Mouse (Mus musculus) hindbrain, postnatal 0 days (tissue): ENCODE measurements around the gene Wdr90. TPM values are rescaled to one million over a fixed set of nuclear protein-coding genes. Genes with fewer than 3 reads are reported as not detected.

Experiments
- ATAC-seq: fragments of 200-750 bp; cut with Nextera tagmentation; 2 replicates; pipeline ENCODE4 v1.8.0; 2017; ENCODE audit warnings: mild to moderate bottlenecking, moderate TSS enrichment, moderate library complexity
- DNase-seq: peaks from one replicate; pipeline ENCODE4 v3.0.0-alpha.2; 2015; ENCODE audit warnings: low spot score
- H3K27ac ChIP-seq: fragments of 300-500 bp; sonication (generic); 2 replicates; pipeline ENCODE4 v1.5.1; 2014; ENCODE audit warnings: mild to moderate bottlenecking
- H3K27me3 ChIP-seq: fragments of 300-500 bp; sonication (generic); 2 replicates; pipeline ENCODE4 v1.6.1; 2014; ENCODE audit warnings: low read length, mixed read lengths; ENCODE audit not compliant: insufficient read depth
- H3K36me3 ChIP-seq: fragments of 300-500 bp; sonication (generic); 2 replicates; pipeline ENCODE4 v1.6.1; 2014; ENCODE audit warnings: low read length, mixed read lengths; ENCODE audit not compliant: insufficient read depth
- H3K4me1 ChIP-seq: fragments of 300-500 bp; sonication (generic); 2 replicates; pipeline ENCODE4 v1.6.1; 2014; ENCODE audit warnings: antibody characterized with exemption, low read length, mixed read lengths; ENCODE audit not compliant: insufficient read depth
- H3K4me2 ChIP-seq: fragments of 300-500 bp; sonication (generic); 2 replicates; pipeline ENCODE4 v1.6.1; 2014; ENCODE audit warnings: low read depth, mild to moderate bottlenecking, low read length, moderate library complexity, mixed read lengths
- H3K4me3 ChIP-seq: fragments of 300-500 bp; sonication (generic); 2 replicates; pipeline ENCODE4 v1.5.1; 2014; ENCODE audit warnings: low read length
- H3K9ac ChIP-seq: fragments of 300-500 bp; sonication (generic); replicated peaks from 2 replicates; pipeline ENCODE4 v1.6.1; 2014; ENCODE audit warnings: mild to moderate bottlenecking, low read length, moderate library complexity, mixed read lengths
- H3K9me3 ChIP-seq: fragments of 300-500 bp; sonication (generic); 2 replicates; pipeline ENCODE4 v1.6.1; 2016; ENCODE audit warnings: low read length, mixed read lengths
- CTCF ChIP-seq: IDR thresholded peaks from 2 replicates; pipeline ENCODE4 v1.5.1; 2016; ENCODE audit warnings: antibody characterized with exemption, control low read depth, low read depth
- WGBS: fragments of 180-500 bp; shearing (Covaris S2); extraction: QIAGEN DNeasy Blood & Tissue Kit; methylation state at CpG from one replicate; pipeline ENCODE4 v1.1.7; 2014; 5-methylcytosine and 5-hydroxymethylcytosine counted together
- polyA plus RNA-seq: library from polyadenylated mRNA; unstranded; fragments of >200 nt; fragmentation: Nextera tagmentation; extraction: Ambion mirVana; gene quantifications from 2 replicates; pipeline ENCODE4 v1.2.1, GENCODE M21; 2015
- total RNA-seq: library from RNA; depleted of rRNA; stranded (reverse); fragments of >200 nt; gene quantifications from 2 replicates; pipeline ENCODE4 v1.2.3, GENCODE M21; 2014

Wdr90 gene
- total and polyA plus RNA-seq, 2 experiments from 2014 or later: 13.2 to 75.5 TPM

DNA sequence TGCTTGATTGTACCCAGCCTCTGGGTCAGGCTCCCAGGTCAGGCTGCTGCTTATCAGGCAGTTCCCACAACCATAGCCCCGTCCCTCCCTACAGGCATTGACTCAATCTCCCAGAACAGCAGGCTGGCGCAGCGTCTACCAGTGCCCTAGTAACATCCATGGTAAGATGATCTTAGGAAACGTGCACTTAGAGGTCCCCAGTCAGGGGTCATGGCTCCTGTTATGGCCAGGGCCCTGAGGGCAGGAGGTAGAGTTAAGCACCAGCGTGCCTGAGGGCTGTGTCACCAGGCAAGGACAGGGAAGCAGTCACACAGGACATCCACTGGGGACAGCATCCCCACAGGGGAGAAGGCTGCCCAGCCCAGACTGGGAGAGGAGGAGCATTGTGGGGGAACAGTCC lies 21.0 kb upstream of the Wdr90 start:
- H3K27me3 ChIP-seq: no peaks in the 10 kb centered on the region
- ATAC-seq: peak; percentile 25; the same call in 1 of the 2 replicates
- no peaks in the 10 kb centered on the region for H3K9me3 ChIP-seq
- no peak for DNase-seq
- TF ChIP-seq CTCF: peak; percentile 25; the same call in 1 of the 2 replicates
- WGBS: 36% methylated on average over 5 of the region's 5 CpGs
- no peak overlapping the region for H3K27ac ChIP-seq
- H3K4me2 ChIP-seq: no peak overlapping the region
- H3K4me3 ChIP-seq: no peak overlapping the region
- H3K9ac ChIP-seq: no peak overlapping the region
- H3K4me1 ChIP-seq: no peaks in the 10 kb centered on the region
- peaks cover 28% of the 10 kb centered on the region for H3K36me3 ChIP-seq

- TF ChIP-seq CTCF: no peak
- H3K4me2 ChIP-seq: no peak overlapping the region
Observed at GRCm38 (mm10) chr17:25881691-25882090, 20.4 kb upstream of the Wdr90 start.

DNA sequence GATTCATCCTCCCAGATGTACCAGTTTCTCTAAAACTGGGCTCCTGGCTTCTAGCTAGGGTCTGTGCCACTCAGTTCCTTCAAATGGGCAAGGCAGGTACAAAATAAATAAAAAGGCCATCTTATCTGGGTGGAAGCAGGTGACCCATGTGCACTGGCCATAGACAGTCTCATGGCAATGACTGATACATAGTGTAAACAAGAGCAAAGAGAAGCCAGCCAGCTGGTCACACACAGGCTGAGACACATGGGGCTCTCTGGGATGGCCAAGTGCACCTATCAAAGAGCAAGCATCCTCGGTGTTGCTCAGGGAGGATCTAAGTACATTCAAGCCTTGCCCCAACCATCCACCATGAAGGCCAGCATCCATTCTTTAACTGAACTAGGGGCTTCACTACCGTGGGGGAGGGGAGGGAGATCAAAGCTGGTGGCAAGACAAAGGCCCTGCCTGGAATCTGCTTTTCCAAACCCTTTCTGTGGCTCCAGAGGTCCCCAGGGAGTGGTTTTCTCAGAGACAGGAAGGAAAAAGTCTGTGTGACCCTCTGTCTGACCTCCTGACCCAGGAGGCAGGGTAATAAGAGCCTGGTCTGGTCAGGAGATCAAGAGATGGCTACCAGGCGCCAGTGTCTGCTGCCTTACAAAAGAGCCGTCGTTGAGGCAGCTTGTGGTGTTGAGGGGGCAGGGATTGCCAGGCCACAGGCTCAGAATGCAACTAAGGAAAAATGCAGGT lies 19.8 kb upstream of the Wdr90 start:
- TF ChIP-seq CTCF: no peak
- Histone ChIP-seq H3K27ac (no peak overlapping the region), H3K4me3 (no peak overlapping the region), H3K4me2 (no peak overlapping the region), H3K9me3 (no peaks in the 10 kb centered on the region), H3K4me1 (peaks cover 6% of the 10 kb centered on the region; the same call in 1 of the 2 replicates), H3K9ac (no peak overlapping the region), H3K36me3 (peaks cover 28% of the 10 kb centered on the region), H3K27me3 (no peaks in the 10 kb centered on the region)
- DNase-seq (no peak), ATAC-seq (no peak)
- 10% methylated on average over 5 of the region's 5 CpGs for WGBS

More at GRCm38 (mm10) chr17:25881691-25882090, 20.4 kb upstream of the Wdr90 start:
- no peak for ATAC-seq
- Histone ChIP-seq H3K27ac (no peak overlapping the region), H3K9ac (no peak overlapping the region), H3K36me3 (peaks cover 28% of the 10 kb centered on the region), H3K27me3 (no peaks in the 10 kb centered on the region), H3K9me3 (no peaks in the 10 kb centered on the region), H3K4me3 (no peak overlapping the region), H3K4me1 (no peaks in the 10 kb centered on the region)
- no peak for DNase-seq
- 21% methylated on average over 4 of the region's 4 CpGs for WGBS

- 0 out of 2 replicates have a peak within 1 kb of the TSS, but pooled peaks have one; percentile 26 for H3K9ac ChIP-seq
Observed at GRCm38 (mm10) chr17:25880196-25880910, 19.1 kb upstream of the Wdr90 start, which contains the start of gene Wfikkn1. Wfikkn1 (minus strand) TSS chr17:25880858.

GRCm38 (mm10) chr17:25879750-25880149 lies 18.4 kb upstream of the Wdr90 start:
- H3K36me3 ChIP-seq: peaks cover 28% of the 10 kb centered on the region
- 0 out of 2 replicates have a peak overlapping the region, but pooled peaks have one; percentile 13 for H3K27ac ChIP-seq
- no peak for ATAC-seq
- 60% methylated on average over 8 of the region's 8 CpGs for WGBS
- H3K4me3 ChIP-seq: no peak overlapping the region
- TF ChIP-seq CTCF: no peak
- 0 out of 2 replicates have a peak overlapping the region, but pooled peaks have one; percentile 26 for H3K9ac ChIP-seq
- no peaks in the 10 kb centered on the region for H3K27me3 ChIP-seq
- H3K4me1 ChIP-seq: peaks cover 9% of the 10 kb centered on the region; the same call in 1 of the 2 replicates
- DNase-seq: no peak
- no peaks in the 10 kb centered on the region for H3K9me3 ChIP-seq
- no peak overlapping the region for H3K4me2 ChIP-seq

More at GRCm38 (mm10) chr17:25880196-25880910, 19.1 kb upstream of the Wdr90 start, which contains the start of gene Wfikkn1:
- TF ChIP-seq CTCF: no peak
- Histone ChIP-seq H3K4me1 (peaks cover 9% of the 10 kb centered on the region; the same call in 1 of the 2 replicates), H3K27ac (0 out of 2 replicates have a peak within 1 kb of the TSS, but pooled peaks have one; percentile 13), H3K9me3 (no peaks in the 10 kb centered on the region), H3K4me3 (no peak within 1 kb of the TSS), H3K36me3 (peaks cover 28% of the 10 kb centered on the region), H3K27me3 (no peaks in the 10 kb centered on the region), H3K4me2 (no peak within 1 kb of the TSS)
- ATAC-seq: no peak
- DNase-seq: peak; percentile 35
- 26% methylated on average over 5 of the region's 5 CpGs for WGBS

GRCm38 (mm10) chr17:25879261-25879660 lies 18.0 kb upstream of the Wdr90 start:
- Histone ChIP-seq H3K27ac (no peak overlapping the region), H3K9ac (no peak overlapping the region), H3K9me3 (no peaks in the 10 kb centered on the region), H3K36me3 (peaks cover 23% of the 10 kb centered on the region), H3K4me2 (no peak overlapping the region), H3K4me3 (no peak overlapping the region), H3K4me1 (peaks cover 9% of the 10 kb centered on the region; the same call in 1 of the 2 replicates), H3K27me3 (no peaks in the 10 kb centered on the region)
- ATAC-seq (no peak), DNase-seq (no peak)
- WGBS: 36% methylated on average over 4 of the region's 4 CpGs
- peak; percentile 63 for TF ChIP-seq CTCF
